ENCODE assay signal across 40 mouse cellular contexts in the genomic region with DNA sequence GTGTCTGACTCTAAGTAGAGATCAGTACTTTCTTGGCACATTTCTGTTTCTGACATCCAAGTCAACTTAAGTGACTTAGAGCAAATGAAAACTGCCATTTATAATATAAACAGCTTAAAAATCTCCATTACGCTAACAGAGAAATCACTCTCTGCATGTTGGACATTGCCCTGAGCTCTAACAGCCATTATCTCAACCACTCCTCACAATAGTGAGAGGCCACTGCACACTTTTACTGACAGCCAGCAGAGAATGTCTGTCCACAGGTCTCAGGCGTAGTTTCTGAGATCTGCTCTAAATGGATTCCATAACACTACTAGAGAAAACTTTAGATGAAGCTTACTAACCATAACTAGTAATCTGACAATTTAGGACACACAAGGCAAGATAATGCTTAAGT. TPM values are rescaled to one million over a fixed set of nuclear protein-coding genes. Genes with fewer than 3 reads are reported as not detected.
"Had no signal": no experiment of that assay in that cellular context is flagged by ENCODE, and none has a peak within 500 bp of the region (broad histone marks: within the 10 kb centered on the region; RNA-seq: fewer than 3 reads in every experiment).

No protein-coding gene starts in this region.

- H3K36me3 ChIP-seq: heart, embryonic 12.5 days; heart, embryonic 15.5 days; hindbrain, embryonic 12.5 days; hindbrain, embryonic 13.5 days; hindbrain, embryonic 15.5 days had no signal

- ATAC-seq: hindbrain, embryonic 16.5 days; hindbrain, postnatal 0 days; inflammation-experienced regulatory T-cells, adult 6 months had no signal

- H3K9ac ChIP-seq: heart, embryonic 12.5 days; heart, embryonic 15.5 days; hindbrain, embryonic 12.5 days; hindbrain, embryonic 13.5 days; hindbrain, embryonic 14.5 days; hindbrain, embryonic 15.5 days; kidney, embryonic 15.5 days had no signal

- H3K27ac ChIP-seq: heart, adult 2 months; heart, embryonic 10.5 days; heart, embryonic 15.5 days; hindbrain, embryonic 10.5 days; hindbrain, embryonic 12.5 days; hindbrain, embryonic 13.5 days; hindbrain, embryonic 14.5 days; hindbrain, embryonic 15.5 days; hindbrain, postnatal 0 days; kidney, embryonic 15.5 days; kidney, postnatal 0 days; layer of hippocampus, adult 2 months; left cerebral cortex, adult 2 months had no signal

- H3K4me2 ChIP-seq: heart, embryonic 11.5 days; heart, embryonic 12.5 days; heart, embryonic 15.5 days; hindbrain, embryonic 12.5 days; hindbrain, embryonic 13.5 days; hindbrain, embryonic 14.5 days; hindbrain, embryonic 15.5 days; kidney, embryonic 15.5 days had no signal

- H3K27me3 ChIP-seq: heart, embryonic 12.5 days; heart, embryonic 15.5 days; hindbrain, embryonic 12.5 days; hindbrain, embryonic 13.5 days; hindbrain, embryonic 15.5 days; kidney, embryonic 15.5 days had no signal

- H3K4me3 ChIP-seq: heart, adult 2 months; heart, embryonic 10.5 days; heart, embryonic 12.5 days; heart, embryonic 15.5 days; hindbrain, embryonic 10.5 days; hindbrain, embryonic 12.5 days; hindbrain, embryonic 13.5 days; hindbrain, embryonic 15.5 days; kidney, embryonic 15.5 days; layer of hippocampus, adult 2 months; left cerebral cortex, adult 2 months had no signal

- H3K4me1 ChIP-seq: heart, embryonic 10.5 days; hindbrain, embryonic 10.5 days; hindbrain, embryonic 12.5 days; hindbrain, embryonic 13.5 days; hindbrain, embryonic 15.5 days; kidney, embryonic 15.5 days had no signal

- H3K9me3 ChIP-seq: heart, embryonic 10.5 days; heart, embryonic 12.5 days; heart, embryonic 15.5 days; hindbrain, embryonic 10.5 days; hindbrain, embryonic 12.5 days; hindbrain, embryonic 13.5 days; hindbrain, embryonic 15.5 days; kidney, embryonic 15.5 days had no signal

- DNase-seq: heart, adult 2 months; heart, postnatal 10 days; heart, postnatal 14 days; heart, postnatal 36 days; heart, postnatal 4 days; kidney, adult 11 months; kidney, adult 18-20 months; kidney, adult 2 months; kidney, adult 8-10 months; kidney, adult 9 months; kidney, postnatal 10 days; kidney, postnatal 14 days; kidney, postnatal 25 days; kidney, postnatal 4 days; layer of hippocampus, adult 9-11 months; layer of hippocampus, postnatal 36 days had no signal

RNA-seq across cellular contexts. Expression of gene 1700019A02Rik, which starts 16.5 kb away (rescaled TPM):
- polyA plus RNA-seq: heart, adult 2 months; heart, embryonic 10.5 days; heart, embryonic 11.5 days; heart, embryonic 12.5 days; heart, embryonic 14.5 days; heart, embryonic 15.5 days; heart, embryonic 16.5 days; heart, postnatal 0 days; hindbrain, embryonic 10.5 days; hindbrain, embryonic 11.5 days; hindbrain, embryonic 12.5 days; hindbrain, embryonic 13.5 days; hindbrain, embryonic 14.5 days; hindbrain, embryonic 15.5 days; hindbrain, embryonic 16.5 days; hindbrain, postnatal 0 days; inflammation-experienced regulatory T-cells, adult 6 months; intestine, embryonic 14.5 days; kidney, adult 2 months; kidney, embryonic 14.5 days; kidney, embryonic 15.5 days; kidney, embryonic 16.5 days; kidney, postnatal 0 days; large intestine, adult 2 months had no signal
